Mouse (Mus musculus): ENCODE data around the gene A630010A05Rik. TPM values are rescaled to one million over a fixed set of nuclear protein-coding genes. Genes with fewer than 3 reads are reported as not detected.
"Not testable (repeated sequence)": the region's sequence is repeated elsewhere in the genome, so short reads cannot be mapped to it uniquely, and the experiment has no call there.

The A630010A05Rik gene
- total RNA-seq (2014; rRNA removed) (0.66 TPM in 1 of 2 replicates, not detected in the other), polyA plus RNA-seq (2015; fragmentation: Nextera tagmentation; extraction: Ambion mirVana) (not detected in 2 replicates)

- Histone ChIP-seq H3K27ac (ENCODE audit: low read depth, low read length) (no peak within 1 kb of the TSS), H3K27me3 (ENCODE audit: insufficient read depth, low read length) (no peaks in the 10 kb centered on the region), H3K36me3 (ENCODE audit: insufficient read depth, low read length) (no peaks in the 10 kb centered on the region), H3K4me2 (ENCODE audit: low read depth, low read length, poor library complexity, severe bottlenecking) (no peak within 1 kb of the TSS), H3K4me3 (ENCODE audit: low read depth, low read length) (no peak within 1 kb of the TSS), H3K4me1 (ENCODE audit: insufficient read depth, low read length) (no peaks in the 10 kb centered on the region), H3K9ac (replicated peaks; ENCODE audit: low read length, poor library complexity, severe bottlenecking) (no peak within 1 kb of the TSS), H3K9me3 (ENCODE audit: low read length) (no peaks in the 10 kb centered on the region)
- WGBS: 89% methylated on average over 1 of the region's 1 CpGs
- DNase-seq (ENCODE audit: low spot score): no peak
- no peak for TF ChIP-seq CTCF (IDR thresholded peaks at IDR 0.05)
- no peak for ATAC-seq (ENCODE audit: low FRiP score)
Measured at GRCm38 (mm10) chr16:14562017-14562416, at the start of gene A630010A05Rik. TSS of gene A630010A05Rik (plus strand) at chr16:14562317.

GRCm38 (mm10) chr16:14535766-14536165 lies 26.4 kb upstream of the A630010A05Rik start:
- ATAC-seq (ENCODE audit: low FRiP score): no peak
- Histone ChIP-seq H3K27me3 (ENCODE audit: insufficient read depth, low read length) (no peaks in the 10 kb centered on the region), H3K4me2 (ENCODE audit: low read depth, low read length, poor library complexity, severe bottlenecking) (no peak overlapping the region), H3K4me1 (ENCODE audit: insufficient read depth, low read length) (no peaks in the 10 kb centered on the region), H3K4me3 (ENCODE audit: low read depth, low read length) (no peak overlapping the region), H3K9me3 (ENCODE audit: low read length) (no peaks in the 10 kb centered on the region), H3K9ac (replicated peaks; ENCODE audit: low read length, poor library complexity, severe bottlenecking) (no peak overlapping the region), H3K27ac (ENCODE audit: low read depth, low read length) (no peak overlapping the region), H3K36me3 (ENCODE audit: insufficient read depth, low read length) (no peaks in the 10 kb centered on the region)
- TF ChIP-seq CTCF (IDR thresholded peaks at IDR 0.05): no peak
- no peak for DNase-seq (ENCODE audit: low spot score)

GRCm38 (mm10) chr16:14557191-14557590 lies 4.9 kb upstream of the A630010A05Rik start:
- not testable (repeated sequence) for ATAC-seq (ENCODE audit: low FRiP score); H3K36me3 ChIP-seq (ENCODE audit: insufficient read depth, low read length); H3K27ac ChIP-seq (ENCODE audit: low read depth, low read length); DNase-seq (ENCODE audit: low spot score); H3K9me3 ChIP-seq (ENCODE audit: low read length); H3K4me3 ChIP-seq (ENCODE audit: low read depth, low read length); H3K4me2 ChIP-seq (ENCODE audit: low read depth, low read length, poor library complexity, severe bottlenecking); H3K9ac ChIP-seq (replicated peaks; ENCODE audit: low read length, poor library complexity, severe bottlenecking); H3K27me3 ChIP-seq (ENCODE audit: insufficient read depth, low read length); H3K4me1 ChIP-seq (ENCODE audit: insufficient read depth, low read length)
- WGBS: 50% methylated on average over 1 of the region's 1 CpGs

Other genes with a start within 250 kb of the A630010A05Rik start
- gene Fopnl, start 244.9 kb upstream of the A630010A05Rik start, total RNA-seq (2014; rRNA removed): 114 and 124 TPM in 2 replicates
- gene Fopnl, start 244.9 kb upstream of the A630010A05Rik start, polyA plus RNA-seq (2015; fragmentation: Nextera tagmentation; extraction: Ambion mirVana): 212 and 217 TPM in 2 replicates
- gene Abcc1, start 200.8 kb upstream of the A630010A05Rik start, total RNA-seq (2014; rRNA removed): 11.9 and 14.7 TPM in 2 replicates
- gene Abcc1, start 200.8 kb upstream of the A630010A05Rik start, polyA plus RNA-seq (2015; fragmentation: Nextera tagmentation; extraction: Ambion mirVana): 5.9 and 7.5 TPM in 2 replicates

Data from midbrain, postnatal 0 days (tissue).